Mouse (Mus musculus) right cerebral cortex, postnatal 36 days (tissue): ENCODE measurements around the gene Sec11a.
"Not testable (repeated sequence)": the region's sequence is repeated elsewhere in the genome, so short reads cannot be mapped to it uniquely, and the experiment has no call there.

Source experiments
- DNase-seq, 2 experiments: peaks; one replicate each; pipeline ENCODE4 v3.0.0; 2022; ENCODE audit warnings: low spot score in 2 of 2, mixed read lengths in 1 of 2

Gene Sec11a

GRCm38 (mm10) chr7:80947445-80948350, at the start of gene Sec11a:
Sec11a (minus strand) TSS chr7:80947780.
- peak; percentile 94 to 95 for DNase-seq

DNA sequence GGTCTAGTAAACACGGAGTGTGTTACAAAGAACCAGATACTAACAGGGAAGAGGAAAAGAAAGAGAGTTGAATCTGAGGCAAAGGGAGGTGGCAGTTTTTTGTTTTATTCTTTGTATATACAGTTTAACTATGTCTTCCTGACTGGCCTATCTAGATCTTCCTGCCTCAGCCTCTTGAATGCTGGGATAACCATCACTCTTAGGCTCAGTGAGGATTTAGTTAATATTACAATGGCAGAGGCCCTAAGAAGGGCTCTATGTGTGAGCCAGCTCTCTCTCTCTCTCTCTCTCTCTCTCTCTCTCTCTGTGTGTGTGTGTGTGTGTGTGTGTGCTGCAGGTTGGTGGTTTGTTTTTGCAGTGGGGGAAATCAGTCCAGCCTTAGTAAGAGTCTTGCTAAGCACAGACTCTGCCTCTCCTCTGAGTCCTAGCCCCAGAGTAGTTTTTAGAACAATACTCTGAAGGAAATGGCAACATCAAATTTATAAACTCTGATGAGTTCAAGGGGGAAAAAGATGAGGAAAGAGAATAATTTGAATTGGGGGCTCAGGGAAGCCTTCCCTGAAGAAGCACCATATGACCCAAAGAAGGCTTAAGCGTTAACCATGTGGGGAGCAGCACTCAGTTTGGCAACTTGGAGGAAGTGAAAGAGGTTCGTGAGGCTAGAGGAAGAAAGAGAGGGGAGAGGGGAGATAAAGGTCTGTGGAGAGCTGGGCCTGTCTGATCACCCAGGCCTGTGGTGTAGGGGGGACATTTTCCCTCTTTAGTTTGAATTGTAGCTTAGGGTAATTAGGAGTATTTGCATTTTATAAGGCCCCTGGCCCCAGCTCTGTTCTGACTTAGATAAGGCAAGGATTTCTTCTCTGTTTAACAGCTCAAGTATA, 47.9 kb upstream of the Sec11a start:
- DNase-seq = no peak

DNA sequence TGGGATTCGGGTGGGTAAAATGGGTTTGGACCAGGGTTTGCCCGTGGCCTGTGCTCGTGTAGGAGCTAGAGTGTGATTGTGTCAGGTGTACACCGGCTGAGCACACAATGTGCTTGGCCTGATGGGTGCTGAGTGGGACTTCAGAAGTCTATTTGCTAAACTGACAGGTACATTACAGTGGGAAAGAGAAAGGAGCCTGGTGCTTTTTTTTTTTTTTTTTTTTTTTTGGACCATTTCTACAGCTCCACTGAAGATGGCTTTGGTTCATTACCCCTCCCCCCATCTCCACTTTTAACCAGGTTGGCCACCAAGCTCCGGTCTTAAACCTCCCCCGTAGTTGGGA, 47.1 kb upstream of the Sec11a start:
- DNase-seq = no peak

DNA sequence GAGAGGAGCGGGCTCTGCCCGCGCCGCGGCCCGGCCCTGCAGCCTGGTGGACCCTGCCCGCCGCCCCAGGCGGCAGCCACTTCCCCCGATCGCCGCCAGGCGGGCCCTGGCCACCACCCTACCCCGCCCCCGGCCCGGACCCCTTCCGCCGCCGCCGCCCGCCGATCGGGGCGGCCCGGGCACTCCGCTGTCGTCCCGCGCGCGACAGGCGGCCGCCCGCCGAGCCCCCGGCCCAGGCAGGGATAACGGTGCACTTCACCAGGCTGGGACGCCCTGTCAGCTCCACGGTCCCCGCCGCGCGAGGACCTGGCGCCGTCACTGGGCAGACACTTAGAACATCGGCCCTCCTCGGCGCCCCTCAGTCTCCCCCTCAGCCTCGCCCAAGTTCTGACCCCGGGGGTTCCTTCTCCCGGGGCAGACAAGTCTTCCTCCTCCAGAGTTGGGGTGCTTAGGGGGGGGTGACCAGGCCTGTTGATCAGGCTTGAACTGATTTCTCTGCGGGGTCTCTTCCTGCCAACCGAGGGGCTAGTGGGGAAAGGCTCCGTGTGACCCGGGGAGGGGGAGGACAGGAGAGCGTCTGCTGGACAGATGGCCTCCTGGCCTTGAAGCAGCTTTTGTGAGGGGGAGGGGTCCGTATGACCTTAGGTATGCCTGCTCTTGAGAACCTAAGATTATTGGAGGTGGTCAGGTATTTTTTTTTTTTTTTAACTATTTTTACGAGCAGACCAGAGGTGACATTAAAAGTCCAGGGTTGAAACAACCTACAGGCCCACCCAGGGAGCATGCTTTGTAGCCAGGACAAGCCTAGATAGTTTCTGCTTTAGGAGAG, 46.5 kb upstream of the Sec11a start:
- peak; percentile 8 to 12 for DNase-seq

- DNase-seq = peak; percentile 26 to 54
Measured at GRCm38 (mm10) chr7:80992980-80993833, 45.6 kb upstream of the Sec11a start, which contains the start of gene Zfp592. Zfp592 (plus strand) TSS chr7:80993681.

- DNase-seq = peak in 1 of 2 experiments; percentile 3
Measured at GRCm38 (mm10) chr7:80992631-80992979, 45.0 kb upstream of the Sec11a start.

DNA sequence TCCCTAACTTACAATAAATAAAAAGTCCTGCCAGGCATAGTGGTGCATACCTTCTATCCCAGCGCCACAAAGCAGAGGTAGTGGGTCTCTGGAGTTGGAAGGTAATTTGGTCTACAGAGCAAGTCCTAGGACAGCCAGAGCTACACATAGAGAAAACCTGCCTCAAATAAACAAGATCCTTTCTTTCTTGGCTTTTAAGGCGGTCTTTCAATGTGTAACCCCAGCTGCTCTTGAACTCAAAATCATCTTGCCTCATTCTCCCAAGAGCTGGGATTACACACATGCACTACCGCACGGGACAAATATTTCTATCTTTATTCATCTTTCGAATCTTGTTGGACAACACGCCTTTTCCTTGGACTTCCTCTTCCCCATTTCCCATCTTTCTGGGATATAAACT, 44.5 kb upstream of the Sec11a start:
- DNase-seq = no peak

- DNase-seq = no peak
Measured at GRCm38 (mm10) chr7:80991589-80991988, 44.0 kb upstream of the Sec11a start.

GRCm38 (mm10) chr7:80990276-80990675, 42.7 kb upstream of the Sec11a start:
- no peak for DNase-seq

GRCm38 (mm10) chr7:80987805-80988625, 40.4 kb upstream of the Sec11a start:
- no peak for DNase-seq

DNA sequence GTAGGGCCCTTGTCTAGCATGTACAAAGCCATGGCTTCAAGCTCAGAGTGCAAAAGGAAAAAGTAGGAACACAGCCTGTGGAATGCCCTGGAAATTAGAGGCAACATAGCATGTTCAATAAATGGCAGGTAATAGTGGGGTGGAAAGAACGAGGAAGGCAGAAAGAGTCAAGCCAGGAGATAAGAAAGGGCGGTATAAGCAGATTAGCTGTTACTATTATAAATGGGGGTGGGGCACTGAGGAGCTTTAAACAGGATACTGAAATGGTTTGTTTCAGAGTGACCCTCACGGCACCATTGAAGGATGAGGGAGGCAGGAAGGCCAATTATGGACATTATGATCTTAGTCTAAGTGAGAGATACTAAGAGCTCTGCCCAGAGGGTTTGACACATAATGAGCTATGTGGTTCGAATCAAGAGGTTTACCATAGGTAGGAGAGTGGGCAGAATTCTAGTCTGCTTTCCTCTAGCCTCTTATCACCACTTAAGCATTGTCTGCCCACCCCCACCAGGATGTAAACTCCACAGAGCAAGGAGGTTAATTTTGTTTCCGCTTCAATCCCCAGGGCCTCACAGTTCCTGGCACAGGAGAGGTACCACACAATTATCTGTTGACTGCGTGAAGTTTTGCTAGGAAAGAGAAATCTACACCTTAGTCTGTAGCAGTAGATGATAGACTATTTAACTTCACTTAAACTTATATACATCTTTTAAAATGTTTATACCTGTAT, 39.0 kb upstream of the Sec11a start:
- no peak for DNase-seq

GRCm38 (mm10) chr7:80980566-80980965, 33.0 kb upstream of the Sec11a start:
- no peak for DNase-seq

DNA sequence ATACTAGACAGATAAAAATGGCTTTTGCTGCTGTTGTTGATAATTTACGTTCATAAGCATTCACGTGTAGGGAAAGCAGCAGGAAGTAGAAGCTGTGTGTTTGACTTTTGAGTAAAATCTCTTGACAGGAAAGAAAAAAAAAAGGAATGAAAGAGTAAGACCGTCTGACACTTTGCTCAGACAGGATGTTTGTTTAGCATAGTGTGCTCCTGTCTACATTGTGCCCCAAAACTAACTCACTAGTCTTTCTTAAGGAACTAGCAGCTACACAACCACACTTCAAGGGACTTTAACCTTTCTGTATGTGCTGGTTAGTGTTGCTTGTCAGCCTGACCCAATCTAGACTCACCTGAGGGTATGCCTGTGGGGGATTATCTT, 26.0 kb upstream of the Sec11a start:
- not testable (repeated sequence) for DNase-seq

DNA sequence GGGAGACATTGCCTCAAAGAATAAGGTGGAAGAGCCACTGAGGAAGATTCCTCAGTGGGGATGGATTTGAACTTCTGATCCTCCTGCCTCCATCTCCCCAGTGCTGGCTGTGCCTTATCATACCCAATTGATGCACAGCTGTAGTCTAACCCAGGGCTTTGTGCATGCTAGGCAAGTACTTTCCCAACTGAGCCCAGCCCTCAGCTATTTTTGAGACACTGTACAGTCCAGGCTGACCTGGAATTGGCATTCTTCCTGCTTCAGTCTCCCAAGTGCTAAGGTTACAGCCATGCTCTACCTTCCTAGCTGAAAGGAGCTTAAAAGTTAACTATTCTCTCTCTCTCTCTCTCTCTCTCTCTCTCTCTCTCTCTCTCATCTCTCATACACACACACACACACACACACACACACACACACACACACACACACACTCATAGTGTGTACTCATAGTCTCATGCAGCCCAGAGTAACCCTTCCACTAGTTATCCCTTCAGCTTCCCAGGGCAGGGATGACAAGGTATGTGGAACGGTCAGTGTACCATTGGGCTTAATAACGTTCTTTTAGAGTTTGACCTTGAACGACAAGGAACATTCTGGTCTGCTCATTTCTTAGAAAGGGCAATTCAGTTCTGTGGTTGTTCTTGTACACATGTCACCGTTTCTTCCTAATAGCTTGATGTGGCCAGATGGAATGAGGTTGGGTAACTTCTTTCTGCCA, 25.5 kb upstream of the Sec11a start:
- not testable (repeated sequence) for DNase-seq

GRCm38 (mm10) chr7:80972082-80972481, 24.5 kb upstream of the Sec11a start:
- DNase-seq = no peak

- DNase-seq = no peak
Measured at GRCm38 (mm10) chr7:80971419-80971818, 23.8 kb upstream of the Sec11a start.

DNA sequence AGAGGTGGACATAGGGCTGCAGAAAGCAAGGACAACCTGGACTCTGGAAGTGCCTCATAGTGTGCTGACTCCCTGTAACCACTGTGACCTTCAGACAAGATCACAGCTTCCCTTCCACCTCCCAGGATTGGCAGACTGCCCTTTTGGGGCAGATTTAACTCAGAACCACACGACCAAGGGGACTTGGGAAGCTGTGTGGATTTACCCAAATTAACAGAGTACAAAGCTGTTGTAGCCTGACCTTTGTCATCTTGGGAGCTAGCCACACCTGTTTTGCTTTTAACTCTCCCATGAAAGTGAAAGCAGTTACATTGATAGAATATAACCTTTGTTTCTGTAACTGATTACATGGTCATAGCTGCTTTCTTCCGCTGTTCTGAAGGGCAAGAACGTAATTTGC, 23.3 kb upstream of the Sec11a start:
- no peak for DNase-seq

DNA sequence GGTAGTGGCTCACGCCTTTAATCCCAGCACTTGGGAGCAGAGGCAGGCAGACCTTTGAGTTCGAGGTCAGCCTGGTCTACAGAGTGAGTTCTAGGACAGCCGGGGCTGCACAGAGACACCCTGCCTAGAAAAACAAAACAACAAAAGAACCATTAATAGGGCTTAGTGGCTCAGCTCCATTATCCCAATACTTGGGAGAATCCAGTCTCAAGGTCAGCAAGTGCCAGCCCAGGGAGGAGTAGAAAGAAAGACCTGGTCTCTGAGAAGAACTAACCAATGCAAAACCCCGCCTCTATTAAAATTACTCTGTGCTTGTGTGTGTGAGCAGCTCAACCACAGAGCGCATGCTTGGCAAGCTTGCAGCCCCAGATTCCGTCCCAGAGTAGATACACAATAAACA, 15.2 kb upstream of the Sec11a start:
- DNase-seq = no peak

DNA sequence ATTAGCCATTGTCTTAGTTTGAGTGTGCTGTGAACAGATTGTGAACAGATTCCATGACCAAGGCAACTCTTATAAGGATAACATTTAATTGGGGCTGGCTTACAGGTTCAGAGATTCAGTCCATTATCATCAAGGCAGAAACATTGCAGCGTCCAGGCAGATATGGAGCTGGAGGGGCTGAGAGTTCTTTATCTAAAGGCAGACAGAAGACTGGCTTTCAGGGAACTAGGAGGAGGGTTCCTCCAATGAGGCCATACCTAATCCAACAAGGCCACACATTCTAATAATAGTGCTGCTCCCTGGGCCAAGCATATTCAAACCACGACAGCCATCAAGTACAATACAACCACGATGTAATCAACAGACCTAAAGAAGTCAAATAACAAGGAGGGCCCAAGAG, 11.4 kb upstream of the Sec11a start:
- DNase-seq = no peak
